Mouse (Mus musculus): ENCODE measurements around the gene Dcdc2a. TPM values are rescaled to one million over a fixed set of nuclear protein-coding genes. Genes with fewer than 3 reads are reported as not detected.
A peak's percentile ranks its signal among the peaks of the same experiment; 100 is the strongest.

The Dcdc2a gene
- total RNA-seq, 2 experiments from 2014 or later: 0.17 to 0.40 TPM

GRCm38 (mm10) chr13:25097348-25097747, 41.5 kb downstream of the Dcdc2a start:
- no peak for DNase-seq

- DNase-seq: no peak
Observed at GRCm38 (mm10) chr13:25098578-25098977, 42.8 kb downstream of the Dcdc2a start.

- no peak for DNase-seq
Observed at GRCm38 (mm10) chr13:25099508-25099907, 43.7 kb downstream of the Dcdc2a start.

GRCm38 (mm10) chr13:25100581-25100980, 44.8 kb downstream of the Dcdc2a start:
- DNase-seq: no peak

GRCm38 (mm10) chr13:25105671-25106070, 49.9 kb downstream of the Dcdc2a start:
- DNase-seq: no peak

- DNase-seq: no peak
Observed at GRCm38 (mm10) chr13:25106740-25107139, 50.9 kb downstream of the Dcdc2a start.

GRCm38 (mm10) chr13:25108353-25108752, 52.5 kb downstream of the Dcdc2a start:
- no peak for DNase-seq

- DNase-seq: no peak
Observed at GRCm38 (mm10) chr13:25110592-25111095, 54.8 kb downstream of the Dcdc2a start.

- peak; percentile 33 to 48 for DNase-seq
Observed at GRCm38 (mm10) chr13:25115429-25115881, 59.7 kb downstream of the Dcdc2a start.

GRCm38 (mm10) chr13:25115971-25116370, 60.2 kb downstream of the Dcdc2a start:
- peak; percentile 42 to 63 for DNase-seq

GRCm38 (mm10) chr13:25122740-25123335, 67.0 kb downstream of the Dcdc2a start:
- DNase-seq: no peak

- DNase-seq: no peak
Observed at GRCm38 (mm10) chr13:25127216-25127615, 71.4 kb downstream of the Dcdc2a start.

- no peak for DNase-seq
Observed at GRCm38 (mm10) chr13:25127806-25128205, 72.0 kb downstream of the Dcdc2a start.

- DNase-seq: no peak
Observed at GRCm38 (mm10) chr13:25128766-25129165, 73.0 kb downstream of the Dcdc2a start.

- DNase-seq: no peak
Observed at GRCm38 (mm10) chr13:25143066-25143465, 87.3 kb downstream of the Dcdc2a start.

- no peak for DNase-seq
Observed at GRCm38 (mm10) chr13:25144093-25144492, 88.3 kb downstream of the Dcdc2a start.

GRCm38 (mm10) chr13:25146232-25146631, 90.4 kb downstream of the Dcdc2a start:
- DNase-seq: no peak

GRCm38 (mm10) chr13:25150154-25150781, 94.5 kb downstream of the Dcdc2a start:
- no peak for DNase-seq

- DNase-seq: no peak
Observed at GRCm38 (mm10) chr13:25150861-25151260, 95.1 kb downstream of the Dcdc2a start.

GRCm38 (mm10) chr13:25159917-25160316, 104.1 kb downstream of the Dcdc2a start:
- DNase-seq: no peak

GRCm38 (mm10) chr13:25160804-25161203, 105.0 kb downstream of the Dcdc2a start:
- no peak for DNase-seq

- no peak for DNase-seq
Observed at GRCm38 (mm10) chr13:25162594-25162993, 106.8 kb downstream of the Dcdc2a start.

GRCm38 (mm10) chr13:25168891-25169290, 113.1 kb downstream of the Dcdc2a start:
- DNase-seq: no peak

GRCm38 (mm10) chr13:25177835-25178234, 122.0 kb downstream of the Dcdc2a start:
- DNase-seq: no peak
